Comparison of ENCODE assay signal across 8 mouse cellular contexts in genomic region chr2:8673751-8674378, GRCm38 (mm10).
A peak's percentile ranks its signal among the peaks of the same experiment; 100 is the strongest.
DNase-seq lines count a peak whose midpoint lies in the region; ATAC-seq lines count a peak whose summit lies in the region.

No protein-coding gene starts in this region.

- no peaks in the 10 kb centered on the region for H3K36me3 ChIP-seq in limb, embryonic 11.5 days (ENCODE audit: control insufficient read depth, insufficient read depth, low read length)
- no peaks in the 10 kb centered on the region for H3K36me3 ChIP-seq in neural tube, embryonic 11.5 days (ENCODE audit: control insufficient read depth, insufficient read depth, low read length)

- no peaks in the 10 kb centered on the region for H3K4me1 ChIP-seq in limb, embryonic 11.5 days (ENCODE audit: control insufficient read depth, insufficient read depth, low read length)
- no peaks in the 10 kb centered on the region for H3K4me1 ChIP-seq in neural tube, embryonic 11.5 days (ENCODE audit: control insufficient read depth, insufficient read depth, low read length)

- H3K27me3 ChIP-seq in limb, embryonic 11.5 days (ENCODE audit: control insufficient read depth, insufficient read depth, low read length), result no peaks in the 10 kb centered on the region
- H3K27me3 ChIP-seq in neural tube, embryonic 11.5 days (ENCODE audit: control insufficient read depth, insufficient read depth, low read length), result no peaks in the 10 kb centered on the region

- ATAC-seq in limb, embryonic 11.5 days (ENCODE audit: insufficient number of reproducible peaks, low FRiP score, low TSS enrichment, low read depth), result no peak
- ATAC-seq in neural tube, embryonic 11.5 days (ENCODE audit: insufficient read depth, low FRiP score, low TSS enrichment), result peak; percentile 68

- H3K27ac ChIP-seq in limb, embryonic 11.5 days (replicated peaks; ENCODE audit: low read depth, low read length), result no peak overlapping the region
- no peak overlapping the region for H3K27ac ChIP-seq in neural tube, embryonic 11.5 days (ENCODE audit: low read depth, low read length)

- no peak overlapping the region for H3K4me2 ChIP-seq in limb, embryonic 11.5 days (ENCODE audit: low read depth, severe bottlenecking)
- no peak overlapping the region for H3K4me2 ChIP-seq in neural tube, embryonic 11.5 days (ENCODE audit: low read depth)

- peak; percentile 68 for DNase-seq in urinary bladder, postnatal 25 days (ENCODE audit: low spot score)
- DNase-seq in urinary bladder, postnatal 10 days (ENCODE audit: low spot score), result no peak
- DNase-seq in cerebellum, adult 11-12 months, result peak; percentile 4
- DNase-seq in forelimb bud, embryonic 11.5 days (ENCODE audit: low read depth, low spot score), result peak; percentile 71
- peak; percentile 66 for DNase-seq in kidney, adult 9 months
- DNase-seq in limb, embryonic 11.5 days (ENCODE audit: low spot score), result peak; percentile 72
- DNase-seq in neural tube, embryonic 11.5 days (ENCODE audit: low spot score), result peak; percentile 70
- peak; percentile 70 for DNase-seq in thymus, postnatal 14 days

- H3K9me3 ChIP-seq in limb, embryonic 11.5 days (ENCODE audit: control insufficient read depth, low read length), result no peaks in the 10 kb centered on the region
- no peaks in the 10 kb centered on the region for H3K9me3 ChIP-seq in neural tube, embryonic 11.5 days (ENCODE audit: control insufficient read depth, low read length)

- 16% methylated on average over 10 of the region's 10 CpGs for WGBS in limb, embryonic 11.5 days
- 23% methylated on average over 10 of the region's 10 CpGs for WGBS in neural tube, embryonic 11.5 days

- no peak overlapping the region for H3K4me3 ChIP-seq in limb, embryonic 11.5 days (ENCODE audit: low read depth, low read length)
- H3K4me3 ChIP-seq in neural tube, embryonic 11.5 days (ENCODE audit: low read depth, low read length), result no peak overlapping the region

- H3K9ac ChIP-seq in limb, embryonic 11.5 days (ENCODE audit: low read length), result no peak overlapping the region
- no peak overlapping the region for H3K9ac ChIP-seq in neural tube, embryonic 11.5 days (ENCODE audit: low read length)
